Mouse (Mus musculus): ENCODE data around the gene Prrt4.
"Not testable (repeated sequence)": the region's sequence is repeated elsewhere in the genome, so short reads cannot be mapped to it uniquely, and the experiment has no call there.

The Prrt4 gene

GRCm38 (mm10) chr6:29178888-29179658 lies at the start of gene Prrt4:
Prrt4 (minus strand) TSS chr6:29179584.
- DNase-seq (ENCODE audit: low spot score), result peak; percentile 69

GRCm38 (mm10) chr6:29217717-29218116 lies 38.3 kb upstream of the Prrt4 start:
- DNase-seq (ENCODE audit: low spot score), result not testable (repeated sequence)

- peak; percentile 43 for DNase-seq (ENCODE audit: low spot score)
Observed at GRCm38 (mm10) chr6:29215881-29216501, 36.6 kb upstream of the Prrt4 start, which contains the start of gene Impdh1. Impdh1 (minus strand) TSS chr6:29216364.

GRCm38 (mm10) chr6:29215181-29215580 lies 35.8 kb upstream of the Prrt4 start:
- no peak for DNase-seq (ENCODE audit: low spot score)

GRCm38 (mm10) chr6:29214776-29215175 lies 35.4 kb upstream of the Prrt4 start:
- DNase-seq (ENCODE audit: low spot score), result no peak

- no peak for DNase-seq (ENCODE audit: low spot score)
Observed at GRCm38 (mm10) chr6:29214245-29214644, 34.9 kb upstream of the Prrt4 start.

GRCm38 (mm10) chr6:29213436-29213835 lies 34.1 kb upstream of the Prrt4 start:
- DNase-seq (ENCODE audit: low spot score), result no peak

- peak; percentile 56 for DNase-seq (ENCODE audit: low spot score)
Observed at GRCm38 (mm10) chr6:29211806-29212492, 32.6 kb upstream of the Prrt4 start.

GRCm38 (mm10) chr6:29211146-29211545 lies 31.8 kb upstream of the Prrt4 start:
- DNase-seq (ENCODE audit: low spot score), result no peak

GRCm38 (mm10) chr6:29210231-29210936 lies 31.0 kb upstream of the Prrt4 start:
- no peak for DNase-seq (ENCODE audit: low spot score)

GRCm38 (mm10) chr6:29208178-29208577 lies 28.8 kb upstream of the Prrt4 start:
- DNase-seq (ENCODE audit: low spot score), result no peak

GRCm38 (mm10) chr6:29207017-29207416 lies 27.6 kb upstream of the Prrt4 start:
- no peak for DNase-seq (ENCODE audit: low spot score)

- DNase-seq (ENCODE audit: low spot score), result no peak
Observed at GRCm38 (mm10) chr6:29206006-29206405, 26.6 kb upstream of the Prrt4 start.

- DNase-seq (ENCODE audit: low spot score), result no peak
Observed at GRCm38 (mm10) chr6:29204932-29205614, 25.7 kb upstream of the Prrt4 start.

GRCm38 (mm10) chr6:29203861-29204585 lies 24.6 kb upstream of the Prrt4 start:
- DNase-seq (ENCODE audit: low spot score), result no peak

GRCm38 (mm10) chr6:29203096-29203495 lies 23.7 kb upstream of the Prrt4 start:
- DNase-seq (ENCODE audit: low spot score), result no peak

- DNase-seq (ENCODE audit: low spot score), result no peak
Observed at GRCm38 (mm10) chr6:29201988-29202387, 22.6 kb upstream of the Prrt4 start.

- no peak for DNase-seq (ENCODE audit: low spot score)
Observed at GRCm38 (mm10) chr6:29201341-29201740, 22.0 kb upstream of the Prrt4 start.

- no peak for DNase-seq (ENCODE audit: low spot score)
Observed at GRCm38 (mm10) chr6:29200496-29200895, 21.1 kb upstream of the Prrt4 start.

GRCm38 (mm10) chr6:29199223-29199855 lies 20.0 kb upstream of the Prrt4 start:
- peak; percentile 2 for DNase-seq (ENCODE audit: low spot score)

All from layer of hippocampus, adult 11-12 months (tissue).